Mouse (Mus musculus): Measurements from ENCODE around the gene Cyth1. TPM values are rescaled to one million over a fixed set of nuclear protein-coding genes. Genes with fewer than 3 reads are reported as not detected.

Gene Cyth1
- total RNA-seq, 2 experiments from 2014 or later, result 38.4 to 40.3 TPM

GRCm38 (mm10) chr11:118156480-118157060 is 91.8 kb downstream of the Cyth1 start:
- no peak for DNase-seq (ENCODE audit: low spot score)

- no peak for DNase-seq (ENCODE audit: low spot score)
These were observed 95.4 kb downstream of the Cyth1 start for GRCm38 (mm10) chr11:118152964-118153363.

GRCm38 (mm10) chr11:118151423-118152180 is 96.8 kb downstream of the Cyth1 start:
- DNase-seq (ENCODE audit: low spot score), result no peak

- DNase-seq (ENCODE audit: low spot score), result no peak
These were observed 98.2 kb downstream of the Cyth1 start for GRCm38 (mm10) chr11:118150115-118150701.

- no peak for DNase-seq (ENCODE audit: low spot score)
These were observed 100.3 kb downstream of the Cyth1 start for GRCm38 (mm10) chr11:118147877-118148637.

- DNase-seq (ENCODE audit: low spot score), result no peak
These were observed 101.9 kb downstream of the Cyth1 start for GRCm38 (mm10) chr11:118146446-118146845.

- DNase-seq (ENCODE audit: low spot score), result peak; percentile 39
These were observed 102.5 kb downstream of the Cyth1 start for GRCm38 (mm10) chr11:118145771-118146351.

- DNase-seq (ENCODE audit: low spot score), result no peak
These were observed 103.3 kb downstream of the Cyth1 start for GRCm38 (mm10) chr11:118145092-118145491.

GRCm38 (mm10) chr11:118143731-118144130 is 104.7 kb downstream of the Cyth1 start:
- DNase-seq (ENCODE audit: low spot score), result no peak

- no peak for DNase-seq (ENCODE audit: low spot score)
These were observed 105.7 kb downstream of the Cyth1 start for GRCm38 (mm10) chr11:118142547-118143165.

GRCm38 (mm10) chr11:118140771-118141565 is 107.4 kb downstream of the Cyth1 start:
- no peak for DNase-seq (ENCODE audit: low spot score)

- DNase-seq (ENCODE audit: low spot score), result no peak
These were observed 110.0 kb downstream of the Cyth1 start for GRCm38 (mm10) chr11:118138347-118138746.

- DNase-seq (ENCODE audit: low spot score), result no peak
These were observed 112.2 kb downstream of the Cyth1 start for GRCm38 (mm10) chr11:118136172-118136632.

GRCm38 (mm10) chr11:118135271-118135670 is 113.1 kb downstream of the Cyth1 start:
- DNase-seq (ENCODE audit: low spot score), result peak; percentile 19

GRCm38 (mm10) chr11:118133752-118134169 is 114.6 kb downstream of the Cyth1 start:
- DNase-seq (ENCODE audit: low spot score), result no peak

- DNase-seq (ENCODE audit: low spot score), result no peak
These were observed 115.2 kb downstream of the Cyth1 start for GRCm38 (mm10) chr11:118133133-118133751.

- DNase-seq (ENCODE audit: low spot score), result no peak
These were observed 116.3 kb downstream of the Cyth1 start for GRCm38 (mm10) chr11:118132136-118132535.

GRCm38 (mm10) chr11:118130534-118130933 is 117.9 kb downstream of the Cyth1 start, which contains the start of gene Dnah17:
Dnah17 (minus strand) TSS chr11:118130634.
- no peak for DNase-seq (ENCODE audit: low spot score)

GRCm38 (mm10) chr11:118129812-118130211 is 118.6 kb downstream of the Cyth1 start:
- no peak for DNase-seq (ENCODE audit: low spot score)

- no peak for DNase-seq (ENCODE audit: low spot score)
These were observed 126.8 kb downstream of the Cyth1 start for GRCm38 (mm10) chr11:118121592-118121991.
